Mouse (Mus musculus) CH12.LX (cell line): Measurements from ENCODE around the gene Slc38a2. TPM values are rescaled to one million over a fixed set of nuclear protein-coding genes. Genes with fewer than 3 reads are reported as not detected.

Experiments
- DNase-seq: peaks from one replicate; pipeline ENCODE4 v3.0.0-alpha.2; 2013; ENCODE audit errors: extremely low read depth
- H3K27ac ChIP-seq: 2 replicates; pipeline ENCODE4 v1.5.1; 2012; ENCODE audit warnings: low read depth, mild to moderate bottlenecking, control low read depth, moderate library complexity; ENCODE audit not compliant: insufficient read depth
- H3K27me3 ChIP-seq: replicated peaks from 2 replicates; pipeline ENCODE3; 2012; ENCODE audit warnings: inconsistent platforms
- H3K36me3 ChIP-seq, 2 experiments: replicated peaks in 1 of 2; 2 replicates each; pipeline versions ENCODE3 to v1.6.1; 2012; ENCODE audit warnings: inconsistent platforms in 1 of 2, low read length in 1 of 2, mild to moderate bottlenecking in 1 of 2, mixed read lengths in 1 of 2, moderate library complexity in 1 of 2; ENCODE audit not compliant: control insufficient read depth in 1 of 2, insufficient read depth in 1 of 2
- H3K4me1 ChIP-seq, 2 experiments: 2 replicates each; pipeline ENCODE4 v1.6.1; 2012; ENCODE audit warnings: inconsistent platforms in 1 of 2, moderate library complexity in 1 of 2; ENCODE audit not compliant: insufficient read depth in 2 of 2, control insufficient read depth in 1 of 2
- H3K4me2 ChIP-seq: 2 replicates; pipeline ENCODE4 v1.6.1; 2012; ENCODE audit warnings: low read depth, mild to moderate bottlenecking, control low read depth; ENCODE audit not compliant: poor library complexity, insufficient read depth, severe bottlenecking
- H3K4me3 ChIP-seq, 3 experiments: fragments of 150-350 bp in 1 of 3; sonication (generic) in 1 of 3; replicated peaks in 1 of 3; 2 replicates each; pipeline versions ENCODE3 to v1.5.1; 2011 to 2012; ENCODE audit warnings: low read depth in 2 of 3, low read length in 2 of 3, mild to moderate bottlenecking in 2 of 3, moderate library complexity in 2 of 3, control low read depth in 1 of 3, improper control_type of control experiment in 1 of 3, inconsistent platforms in 1 of 3, mixed read lengths in 1 of 3; ENCODE audit not compliant: poor library complexity in 1 of 3
- H3K79me2 ChIP-seq: replicated peaks from 2 replicates; pipeline ENCODE4 v1.6.1; 2012; ENCODE audit warnings: mild to moderate bottlenecking, moderate library complexity; ENCODE audit not compliant: control insufficient read depth, poor library complexity, insufficient read depth, severe bottlenecking; ENCODE audit errors: extremely low read depth
- H3K9ac ChIP-seq: 2 replicates; pipeline ENCODE4 v1.6.1; 2012; ENCODE audit warnings: low read depth, mild to moderate bottlenecking, control low read depth, moderate library complexity; ENCODE audit not compliant: insufficient read depth
- H3K9me3 ChIP-seq: replicated peaks from 2 replicates; pipeline ENCODE3; 2012; ENCODE audit warnings: low read length, inconsistent platforms, mixed read lengths
- CHD1 ChIP-seq: IDR thresholded peaks from 2 replicates; pipeline ENCODE4 v1.6.1; 2012; ENCODE audit warnings: low read depth, low read length, improper control_type of control experiment, inconsistent platforms
- HCFC1 ChIP-seq: IDR thresholded peaks from 2 replicates; pipeline ENCODE4 v1.6.1; 2012; ENCODE audit warnings: low read depth, mild to moderate bottlenecking, inconsistent platforms, low read length, improper control_type of control experiment
- JUN ChIP-seq: IDR thresholded peaks from 2 replicates; pipeline ENCODE4 v1.6.1; 2011; ENCODE audit warnings: low read depth, mild to moderate bottlenecking, low read length, improper control_type of control experiment, moderate library complexity; ENCODE audit not compliant: insufficient read depth
- JUND ChIP-seq: conservative IDR thresholded peaks from 2 replicates; pipeline ENCODE4 v1.6.1; 2011; ENCODE audit warnings: low read depth, low read length, improper control_type of control experiment
- MAFK ChIP-seq: IDR thresholded peaks from 2 replicates; pipeline ENCODE4 v1.6.1; 2011; ENCODE audit warnings: low read length, improper control_type of control experiment; ENCODE audit not compliant: insufficient replicate concordance
- MAX ChIP-seq: IDR thresholded peaks from 2 replicates; pipeline ENCODE4 v1.6.1; 2011; ENCODE audit warnings: low read length, improper control_type of control experiment
- NRF1 ChIP-seq: IDR thresholded peaks from 2 replicates; pipeline ENCODE4 v1.6.1; 2014; ENCODE audit warnings: low read depth, mild to moderate bottlenecking, inconsistent platforms, low read length, improper control_type of control experiment, moderate library complexity
- PAX5 ChIP-seq: IDR thresholded peaks from 2 replicates; pipeline ENCODE4 v1.6.1; 2012; ENCODE audit warnings: low read length, inconsistent platforms, mixed read lengths
- POLR2A ChIP-seq: IDR thresholded peaks from 2 replicates; pipeline ENCODE4 v1.6.1; 2011; ENCODE audit warnings: low read depth, mild to moderate bottlenecking, improper control_type of control experiment, low read length
- POLR2AphosphoS2 ChIP-seq: IDR thresholded peaks from 2 replicates; pipeline ENCODE4 v1.6.1; 2011; ENCODE audit warnings: low read depth, low read length, improper control_type of control experiment
- SIN3A ChIP-seq: IDR thresholded peaks from 2 replicates; pipeline ENCODE4 v1.6.1; 2012; ENCODE audit warnings: low read length, improper control_type of control experiment, inconsistent platforms
- TBP ChIP-seq: conservative IDR thresholded peaks from 2 replicates; pipeline ENCODE4 v1.6.1; 2011; ENCODE audit warnings: low read depth, low read length, improper control_type of control experiment
- UBTF ChIP-seq: IDR thresholded peaks from 2 replicates; pipeline ENCODE4 v1.6.1; 2012; ENCODE audit warnings: low read depth, mild to moderate bottlenecking, inconsistent platforms, low read length, improper control_type of control experiment, moderate library complexity
- USF1 ChIP-seq: IDR thresholded peaks from 2 replicates; pipeline ENCODE4 v1.6.1; 2014; ENCODE audit warnings: low read depth, mild to moderate bottlenecking, inconsistent platforms, low read length, improper control_type of control experiment
- USF2 ChIP-seq: conservative IDR thresholded peaks from 2 replicates; pipeline ENCODE4 v1.6.1; 2011; ENCODE audit warnings: low read depth, low read length, improper control_type of control experiment
- ZC3H11A ChIP-seq: IDR thresholded peaks from 2 replicates; pipeline ENCODE4 v1.6.1; 2012; ENCODE audit warnings: low read depth, mild to moderate bottlenecking, inconsistent platforms, low read length, improper control_type of control experiment
- ZKSCAN1 ChIP-seq: IDR thresholded peaks from 2 replicates; pipeline ENCODE4 v1.6.1; 2012; ENCODE audit warnings: low read depth, inconsistent platforms, low read length, improper control_type of control experiment, borderline replicate concordance
- ZMIZ1 ChIP-seq: IDR thresholded peaks from 2 replicates; pipeline ENCODE4 v1.6.1; 2012; ENCODE audit warnings: low read depth, mild to moderate bottlenecking, inconsistent platforms, low read length, improper control_type of control experiment
- dilution Hi-C: fragments of 300-500 bp; cut with MboI; formaldehyde crosslinking; loops from 2 replicates; pipeline ENCODE4 v1.14.3; 2020; ENCODE audit warnings: low sequenced_read_pairs; ENCODE audit not compliant: extremely low pct_unique_long_range_greater_than_20kb, extremely low pct_ligation_motif_present
- in situ Hi-C: fragments of 300-500 bp; cut with MboI; formaldehyde crosslinking; loops from 3 replicates; pipeline ENCODE4 v1.14.3; 2019; ENCODE audit warnings: low sequenced_read_pairs, low pct_ligation_motif_present, low pct_unique_long_range_greater_than_20kb, mixed read lengths
- polyA plus RNA-seq: library from polyadenylated mRNA; unstranded; fragments of >175 nt; gene quantifications from 2 replicates; pipeline ENCODE4 v1.2.1, GENCODE M21; 2012; ENCODE audit warnings: low read depth; ENCODE audit not compliant: insufficient read length
- total RNA-seq, 2 experiments: library from RNA; depleted of rRNA; stranded (reverse); fragments of 300-350 nt in 1 of 2; fragments of >200 nt in 1 of 2; gene quantifications; 2 replicates each; pipeline ENCODE4 v1.2.3; 2012 to 2014

Slc38a2 gene
- total and polyA plus RNA-seq, 3 experiments, result 41.4 to 70.5 (median 59.3) TPM

DNA sequence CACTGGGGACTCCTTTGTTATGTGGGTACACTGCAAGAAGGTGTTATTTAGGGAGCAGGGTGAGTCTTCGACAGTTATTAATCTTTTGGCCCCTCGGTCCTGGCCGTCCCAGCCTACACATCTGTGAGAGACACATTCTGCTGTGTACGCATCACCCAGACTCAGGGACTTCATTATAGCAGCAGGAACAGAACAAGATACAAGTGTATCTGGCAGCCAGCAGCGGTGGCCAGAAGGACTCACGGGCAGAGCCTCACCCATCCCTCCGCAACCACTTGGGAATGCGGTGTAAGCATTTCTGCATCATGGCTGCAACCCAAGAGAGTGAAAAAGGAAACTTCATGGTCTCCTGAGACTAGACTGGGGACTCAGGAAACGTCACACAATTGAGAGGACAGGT is 30.9 kb upstream of the Slc38a2 start:
- TF ChIP-seq SIN3A (no peak), HCFC1 (no peak), CHD1 (no peak), USF2 (no peak), UBTF (no peak), MAX (no peak), ZKSCAN1 (no peak), MAFK (no peak)

GRCm38 (mm10) chr15:96729785-96730184 is 30.3 kb upstream of the Slc38a2 start:
- Histone ChIP-seq H3K4me2 (no peak overlapping the region), H3K79me2 (no peaks in the 10 kb centered on the region)
- in situ Hi-C loops, result no loop called here
- DNase-seq, result no peak
- TF ChIP-seq TBP (no peak), ZKSCAN1 (no peak), USF2 (no peak), PAX5 (no peak), NRF1 (no peak), POLR2A (no peak)
- TF ChIP-seq, all 38 proteins: peak for 0
- dilution Hi-C loops, result no loop called here
- H3K9ac ChIP-seq, result no peak overlapping the region
- H3K36me3 ChIP-seq, result no peaks in the 10 kb centered on the region
- no peaks in the 10 kb centered on the region for H3K9me3 ChIP-seq
- H3K4me1 ChIP-seq, result peaks cover 6 to 12% of the 10 kb centered on the region in 2 experiments
- no peak overlapping the region for H3K27ac ChIP-seq
- no peak overlapping the region for H3K4me3 ChIP-seq
- no peaks in the 10 kb centered on the region for H3K27me3 ChIP-seq

More for the DNA sequence above, 30.9 kb upstream of the Slc38a2 start:
- Histone ChIP-seq H3K9me3 (no peaks in the 10 kb centered on the region), H3K79me2 (no peaks in the 10 kb centered on the region), H3K27me3 (no peaks in the 10 kb centered on the region), H3K27ac (no peak overlapping the region), H3K4me2 (no peak overlapping the region), H3K4me1 (peaks cover 6 to 12% of the 10 kb centered on the region in 2 experiments), H3K4me3 (no peak overlapping the region), H3K9ac (no peak overlapping the region), H3K36me3 (no peaks in the 10 kb centered on the region)
- no peak for DNase-seq
- dilution Hi-C loops, result no loop called here
- in situ Hi-C loops, result no loop called here

GRCm38 (mm10) chr15:96728993-96729392 is 29.5 kb upstream of the Slc38a2 start:
- dilution Hi-C loops (no loop called here), in situ Hi-C loops (no loop called here)
- no peaks in the 10 kb centered on the region for H3K36me3 ChIP-seq
- H3K4me2 ChIP-seq, result no peak overlapping the region
- H3K9me3 ChIP-seq, result no peaks in the 10 kb centered on the region
- H3K27me3 ChIP-seq, result no peaks in the 10 kb centered on the region
- peaks cover 6 to 12% of the 10 kb centered on the region in 2 experiments for H3K4me1 ChIP-seq
- H3K79me2 ChIP-seq, result no peaks in the 10 kb centered on the region
- no peak overlapping the region for H3K27ac ChIP-seq
- TF ChIP-seq POLR2AphosphoS2, result no peak
- no peak for TF ChIP-seq JUN
- TF ChIP-seq MAX, result no peak
- TF ChIP-seq JUND, result no peak
- TF ChIP-seq USF1, result peak; percentile 27
- TF ChIP-seq PAX5, result no peak
- TF ChIP-seq ZC3H11A, result no peak
- TF ChIP-seq USF2, result no peak
- TF ChIP-seq ZMIZ1, result no peak
- H3K9ac ChIP-seq, result no peak overlapping the region
- DNase-seq, result no peak
- no peak overlapping the region for H3K4me3 ChIP-seq
